Mouse (Mus musculus) limb, embryonic 15.5 days (tissue): ENCODE measurements at regions not wholly inside any gene's neighbourhood (a gene's known extent, or its start where the extent isn't known, plus 50 kb on each side); places are given as distances from the start of the nearest gene placed in this dataset.

Source experiments
- ATAC-seq: fragments of 200-750 bp; cut with Nextera tagmentation; 2 replicates; pipeline ENCODE4 v1.8.0; 2017; ENCODE audit warnings: low read depth, moderate TSS enrichment; ENCODE audit not compliant: insufficient number of reproducible peaks, low FRiP score, low TSS enrichment
- H3K27ac ChIP-seq: fragments of 300-500 bp; sonication (generic); 2 replicates; pipeline ENCODE4 v1.5.1; 2015; ENCODE audit warnings: moderate library complexity, mild to moderate bottlenecking, inconsistent platforms
- H3K27me3 ChIP-seq: fragments of 300-500 bp; sonication (generic); 2 replicates; pipeline ENCODE4 v1.6.1; 2015; ENCODE audit warnings: inconsistent platforms
- H3K36me3 ChIP-seq: fragments of 300-500 bp; sonication (generic); 2 replicates; pipeline ENCODE4 v1.6.1; 2015; ENCODE audit warnings: inconsistent platforms
- H3K4me1 ChIP-seq: fragments of 300-500 bp; sonication (generic); 2 replicates; pipeline ENCODE4 v1.6.1; 2015; ENCODE audit warnings: inconsistent platforms
- H3K4me2 ChIP-seq: fragments of 300-500 bp; sonication (generic); 2 replicates; pipeline ENCODE4 v1.6.1; 2015; ENCODE audit warnings: mild to moderate bottlenecking, inconsistent platforms
- H3K4me3 ChIP-seq: fragments of 300-500 bp; sonication (generic); 2 replicates; pipeline ENCODE4 v1.5.1; 2015; ENCODE audit warnings: mild to moderate bottlenecking, inconsistent platforms
- H3K9ac ChIP-seq: fragments of 300-500 bp; sonication (generic); 2 replicates; pipeline ENCODE4 v1.6.1; 2015; ENCODE audit warnings: inconsistent platforms
- H3K9me3 ChIP-seq: fragments of 300-500 bp; sonication (generic); 2 replicates; pipeline ENCODE4 v1.6.1; 2016; ENCODE audit warnings: inconsistent platforms
- WGBS: fragments of 180-500 bp; shearing (Covaris S2); methylation state at CpG from one replicate; pipeline ENCODE4 v1.1.7; 2015; 5-methylcytosine and 5-hydroxymethylcytosine counted together

DNA sequence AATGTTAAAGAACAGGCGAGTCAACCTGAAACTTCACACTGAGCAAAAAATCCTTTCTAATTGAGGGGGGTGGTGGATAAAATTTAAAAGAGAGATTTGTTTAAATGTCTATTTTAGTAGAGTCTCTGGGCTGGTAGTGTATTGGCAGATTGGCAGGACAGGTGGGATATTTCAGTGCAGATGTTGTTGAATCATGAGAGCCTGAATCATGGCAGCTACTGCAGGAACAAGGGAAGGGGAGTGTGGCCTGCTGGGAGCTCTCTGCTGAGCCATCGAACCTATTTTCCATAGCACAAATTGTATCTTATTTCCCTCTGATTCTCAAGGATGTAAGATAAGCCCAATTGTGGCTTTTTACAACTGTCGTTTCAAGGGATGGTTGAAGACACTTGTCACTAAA lies 760.0 kb upstream of the Lrrc6 start:
- Histone ChIP-seq H3K4me2 (no peak overlapping the region), H3K9ac (no peak overlapping the region), H3K9me3 (no peaks in the 10 kb centered on the region), H3K27ac (no peak overlapping the region), H3K4me3 (no peak overlapping the region), H3K27me3 (no peaks in the 10 kb centered on the region), H3K4me1 (peaks cover 4% of the 10 kb centered on the region; the same call in 1 of the 2 replicates), H3K36me3 (no peaks in the 10 kb centered on the region)
- 74% methylated on average over 3 of the region's 3 CpGs for WGBS
- no peak for ATAC-seq

GRCm38 (mm10) chr15:67249147-67249546 lies 748.4 kb upstream of the Lrrc6 start:
- H3K4me1 ChIP-seq = no peaks in the 10 kb centered on the region
- no peak overlapping the region for H3K4me3 ChIP-seq
- no peak for ATAC-seq
- H3K36me3 ChIP-seq = no peaks in the 10 kb centered on the region
- H3K27me3 ChIP-seq = no peaks in the 10 kb centered on the region
- 29% methylated on average over 4 of the region's 4 CpGs for WGBS
- no peaks in the 10 kb centered on the region for H3K9me3 ChIP-seq
- H3K4me2 ChIP-seq = no peak overlapping the region
- H3K27ac ChIP-seq = no peak overlapping the region
- no peak overlapping the region for H3K9ac ChIP-seq

DNA sequence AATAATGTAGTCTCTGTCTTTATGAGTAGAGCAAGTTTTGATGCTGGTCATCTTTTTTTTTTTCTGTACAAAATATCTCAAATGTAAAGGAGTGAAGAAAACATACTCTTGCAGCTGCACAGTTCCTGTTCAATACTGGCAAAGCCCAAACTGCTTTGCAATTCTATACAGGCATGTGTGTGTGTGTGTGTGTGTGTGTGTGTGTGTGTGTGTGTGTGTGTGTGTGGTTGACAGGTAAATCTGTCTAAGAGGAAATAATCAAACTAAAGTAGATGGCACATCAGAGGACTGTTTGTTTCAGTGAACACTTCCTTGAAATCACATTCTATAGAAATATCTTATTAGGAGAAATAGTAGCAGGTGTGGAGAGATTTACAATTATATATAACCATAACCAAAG lies 747.8 kb upstream of the Lrrc6 start:
- Histone ChIP-seq H3K4me3 (no peak overlapping the region), H3K4me2 (no peak overlapping the region), H3K9me3 (no peaks in the 10 kb centered on the region), H3K36me3 (no peaks in the 10 kb centered on the region), H3K9ac (no peak overlapping the region), H3K4me1 (no peaks in the 10 kb centered on the region), H3K27ac (no peak overlapping the region), H3K27me3 (no peaks in the 10 kb centered on the region)
- ATAC-seq = no peak

- Histone ChIP-seq H3K9me3 (no peaks in the 10 kb centered on the region), H3K4me2 (no peak overlapping the region), H3K4me3 (no peak overlapping the region), H3K27ac (no peak overlapping the region), H3K9ac (no peak overlapping the region), H3K27me3 (no peaks in the 10 kb centered on the region), H3K4me1 (no peaks in the 10 kb centered on the region), H3K36me3 (no peaks in the 10 kb centered on the region)
- no peak for ATAC-seq
- WGBS = 70% methylated on average over 4 of the region's 4 CpGs
Observed at GRCm38 (mm10) chr15:67245658-67246268, 745.1 kb upstream of the Lrrc6 start.

- H3K27me3 ChIP-seq = no peaks in the 10 kb centered on the region
- no peaks in the 10 kb centered on the region for H3K9me3 ChIP-seq
- no peaks in the 10 kb centered on the region for H3K36me3 ChIP-seq
- H3K27ac ChIP-seq = no peak overlapping the region
- ATAC-seq = no peak
- H3K4me3 ChIP-seq = no peak overlapping the region
- no peaks in the 10 kb centered on the region for H3K4me1 ChIP-seq
- no peak overlapping the region for H3K4me2 ChIP-seq
- H3K9ac ChIP-seq = no peak overlapping the region
- 50% methylated on average over 10 of the region's 10 CpGs for WGBS
Observed at GRCm38 (mm10) chr15:67244908-67245657, 744.4 kb upstream of the Lrrc6 start.

DNA sequence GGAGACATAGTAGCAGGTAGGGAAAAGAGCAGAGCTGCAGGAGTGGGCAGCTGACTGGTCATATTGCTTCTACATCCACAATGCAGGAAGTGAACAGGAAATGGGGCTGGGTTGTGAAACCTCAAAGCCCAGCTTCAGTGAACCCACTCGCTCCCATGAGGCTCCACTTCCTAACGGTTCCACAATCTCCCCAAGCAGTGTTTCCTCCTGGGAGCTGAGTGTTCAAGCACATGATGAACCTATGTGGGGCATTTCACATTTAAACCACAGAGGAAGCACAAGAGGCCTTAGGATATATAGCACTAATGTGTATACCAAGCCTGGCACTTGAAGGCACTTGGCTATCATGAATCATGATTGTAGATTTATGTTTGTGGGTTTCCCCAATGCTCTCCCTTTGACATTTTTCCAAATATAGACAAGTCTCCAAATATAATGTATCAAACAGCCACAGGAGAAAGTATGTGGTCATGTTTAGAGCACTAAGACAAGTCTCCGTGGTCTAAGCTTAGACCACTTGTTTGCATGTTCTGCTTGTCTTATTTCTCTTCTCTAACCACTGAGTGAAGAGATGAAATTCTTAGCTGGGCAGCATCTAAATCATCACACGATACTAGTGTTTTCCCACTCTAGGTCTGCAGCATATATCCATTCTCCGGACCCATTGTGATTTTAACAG lies 734.5 kb upstream of the Lrrc6 start:
- H3K4me1 ChIP-seq = no peaks in the 10 kb centered on the region
- H3K27me3 ChIP-seq = no peaks in the 10 kb centered on the region
- H3K36me3 ChIP-seq = no peaks in the 10 kb centered on the region
- H3K4me2 ChIP-seq = no peak overlapping the region
- no peak overlapping the region for H3K27ac ChIP-seq
- no peaks in the 10 kb centered on the region for H3K9me3 ChIP-seq
- ATAC-seq = no peak
- no peak overlapping the region for H3K9ac ChIP-seq
- 67% methylated on average over 5 of the region's 5 CpGs for WGBS
- no peak overlapping the region for H3K4me3 ChIP-seq

DNA sequence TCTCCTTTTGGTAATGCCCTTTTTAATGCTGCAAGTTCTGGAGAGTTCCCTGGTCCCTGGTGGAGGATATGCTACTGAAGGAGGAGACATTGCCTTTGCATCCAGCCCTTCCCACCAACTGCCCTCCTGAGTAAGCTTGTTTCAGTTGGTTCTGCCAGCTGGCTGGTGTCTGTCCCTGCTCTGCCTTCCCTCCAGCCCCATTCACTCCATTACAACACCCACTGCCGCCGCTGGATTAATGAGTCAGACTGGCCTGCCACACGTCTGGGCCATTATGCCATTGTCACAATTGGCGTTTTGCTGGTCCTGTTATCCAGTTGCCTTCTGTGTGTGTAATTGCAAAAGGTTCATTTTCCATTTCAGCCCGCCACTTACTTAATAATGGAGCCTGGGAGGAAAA lies 728.6 kb upstream of the Lrrc6 start:
- Histone ChIP-seq H3K27ac (no peak overlapping the region), H3K9ac (no peak overlapping the region), H3K27me3 (no peaks in the 10 kb centered on the region), H3K9me3 (no peaks in the 10 kb centered on the region), H3K4me2 (no peak overlapping the region), H3K4me1 (peaks cover 12% of the 10 kb centered on the region), H3K36me3 (no peaks in the 10 kb centered on the region), H3K4me3 (no peak overlapping the region)
- 55% methylated on average over 5 of the region's 5 CpGs for WGBS
- ATAC-seq = no peak

GRCm38 (mm10) chr15:67228633-67229032 lies 727.9 kb upstream of the Lrrc6 start:
- WGBS = 78% methylated on average over 2 of the region's 2 CpGs
- Histone ChIP-seq H3K4me3 (no peak overlapping the region), H3K4me1 (peaks cover 12% of the 10 kb centered on the region), H3K9me3 (no peaks in the 10 kb centered on the region), H3K27ac (no peak overlapping the region), H3K4me2 (no peak overlapping the region), H3K27me3 (no peaks in the 10 kb centered on the region), H3K36me3 (no peaks in the 10 kb centered on the region), H3K9ac (no peak overlapping the region)
- no peak for ATAC-seq

- no peak overlapping the region for H3K4me3 ChIP-seq
- H3K4me1 ChIP-seq = peaks cover 12% of the 10 kb centered on the region
- no peak overlapping the region for H3K4me2 ChIP-seq
- no peaks in the 10 kb centered on the region for H3K27me3 ChIP-seq
- H3K27ac ChIP-seq = peak overlapping the region; percentile 44; the same call in 1 of the 2 replicates
- no peaks in the 10 kb centered on the region for H3K36me3 ChIP-seq
- ATAC-seq = 0 out of 2 replicates have a peak, but pooled peaks have one; percentile 58
- 56% methylated on average over 7 of the region's 7 CpGs for WGBS
- H3K9me3 ChIP-seq = no peaks in the 10 kb centered on the region
- H3K9ac ChIP-seq = no peak overlapping the region
Observed at GRCm38 (mm10) chr15:67227456-67228164, 726.9 kb upstream of the Lrrc6 start.

DNA sequence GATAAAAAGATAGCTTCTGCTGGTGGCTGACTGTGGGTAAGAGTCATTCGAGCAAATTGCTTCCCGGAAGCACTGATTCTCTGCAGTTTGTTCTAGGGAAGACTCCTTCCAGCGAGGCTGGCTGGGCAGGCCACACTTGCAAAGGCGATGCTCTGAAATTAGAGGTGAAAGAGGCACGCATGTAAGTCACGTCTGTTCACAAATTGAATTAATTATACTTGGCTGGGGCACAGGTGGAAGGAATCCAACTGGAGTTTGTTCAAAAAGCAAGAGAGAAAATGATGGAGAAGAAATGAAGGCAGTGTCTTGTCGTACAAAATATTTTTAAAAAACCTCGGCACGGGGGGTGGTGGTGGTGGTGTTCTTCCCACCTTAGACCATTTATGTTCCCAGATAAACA lies 726.2 kb upstream of the Lrrc6 start:
- no peak overlapping the region for H3K4me3 ChIP-seq
- WGBS = 50% methylated on average over 9 of the region's 9 CpGs
- H3K9ac ChIP-seq = no peak overlapping the region
- H3K27me3 ChIP-seq = no peaks in the 10 kb centered on the region
- H3K36me3 ChIP-seq = no peaks in the 10 kb centered on the region
- no peak for ATAC-seq
- peaks cover 12% of the 10 kb centered on the region for H3K4me1 ChIP-seq
- no peak overlapping the region for H3K4me2 ChIP-seq
- no peaks in the 10 kb centered on the region for H3K9me3 ChIP-seq
- no peak overlapping the region for H3K27ac ChIP-seq
